Mouse (Mus musculus) myocyte (in vitro differentiated cells): ENCODE results near the gene Ptbp3. TPM values are rescaled to one million over a fixed set of nuclear protein-coding genes. Genes with fewer than 3 reads are reported as not detected.

Experiments
- H3K27me3 ChIP-seq: one replicate; pipeline ENCODE4 v1.6.1; 2011; ENCODE audit not compliant: control insufficient read depth, insufficient read depth, insufficient read length
- H3K36me3 ChIP-seq: one replicate; pipeline ENCODE4 v1.6.1; 2011; ENCODE audit not compliant: control insufficient read depth, insufficient read depth
- H3K4me2 ChIP-seq: one replicate; pipeline ENCODE4 v1.6.1; 2011; ENCODE audit warnings: low read depth, control low read depth
- H3K4me3 ChIP-seq: one replicate; pipeline ENCODE4 v1.5.1; 2011; ENCODE audit warnings: mild to moderate bottlenecking, control low read depth, moderate library complexity
- H3K79me2 ChIP-seq: one replicate; pipeline ENCODE4 v1.6.1; 2011; ENCODE audit not compliant: control insufficient read depth, insufficient read depth
- H3ac ChIP-seq: one replicate; pipeline ENCODE4 v1.6.1; 2011; ENCODE audit not compliant: control insufficient read depth, insufficient read length
- CEBPB ChIP-seq: IDR thresholded peaks from 2 replicates; pipeline ENCODE4 v1.6.1; 2011; ENCODE audit warnings: mild to moderate bottlenecking, moderate library complexity; ENCODE audit not compliant: poor library complexity, insufficient read depth, severe bottlenecking
- E2F4 ChIP-seq: IDR thresholded peaks from one replicate; pipeline ENCODE4 v1.6.1; 2011; ENCODE audit warnings: mild to moderate bottlenecking, control low read depth, moderate library complexity; ENCODE audit not compliant: insufficient read depth
- MAX ChIP-seq: IDR thresholded peaks from one replicate; pipeline ENCODE4 v1.6.1; 2011; ENCODE audit warnings: low read depth, mild to moderate bottlenecking, control low read depth
- MYOD1 ChIP-seq, 3 experiments: IDR thresholded peaks; one replicate each; pipeline ENCODE4 v1.6.1; 2011; ENCODE audit warnings: control low read depth in 2 of 3, low read depth in 2 of 3, mild to moderate bottlenecking in 2 of 3, moderate library complexity in 1 of 3; ENCODE audit not compliant: insufficient read length in 2 of 3, control insufficient read depth in 1 of 3
- MYOG ChIP-seq, 3 experiments: IDR thresholded peaks; one replicate each; pipeline ENCODE4 v1.6.1; 2011; ENCODE audit warnings: control low read depth in 2 of 3, low read depth in 2 of 3, mild to moderate bottlenecking in 2 of 3; ENCODE audit not compliant: insufficient read length in 2 of 3, control insufficient read depth in 1 of 3, insufficient read depth in 1 of 3
- POLR2A ChIP-seq: IDR thresholded peaks from one replicate; pipeline ENCODE4 v1.6.1; 2011; ENCODE audit warnings: low read depth, mild to moderate bottlenecking, control low read depth, moderate library complexity; ENCODE audit not compliant: insufficient read length
- POLR2AphosphoS2 ChIP-seq: IDR thresholded peaks from one replicate; pipeline ENCODE4 v1.6.1; 2011; ENCODE audit warnings: low read depth, control low read depth; ENCODE audit not compliant: insufficient read length
- REST ChIP-seq: IDR thresholded peaks from one replicate; pipeline ENCODE4 v1.6.1; 2011; ENCODE audit warnings: mild to moderate bottlenecking, control low read depth, moderate library complexity; ENCODE audit not compliant: insufficient read depth, insufficient read length
- SRF ChIP-seq: IDR thresholded peaks from one replicate; pipeline ENCODE4 v1.6.1; 2011; ENCODE audit warnings: low read depth; ENCODE audit not compliant: control insufficient read depth, insufficient read length
- TCF12 ChIP-seq: IDR thresholded peaks from one replicate; pipeline ENCODE4 v1.6.1; 2011; ENCODE audit warnings: mild to moderate bottlenecking, control low read depth; ENCODE audit not compliant: poor library complexity, insufficient read depth, severe bottlenecking
- TCF3 ChIP-seq: IDR thresholded peaks from one replicate; pipeline ENCODE4 v1.6.1; 2011; ENCODE audit warnings: low read depth, control low read depth; ENCODE audit not compliant: insufficient read length
- USF1 ChIP-seq: IDR thresholded peaks from one replicate; pipeline ENCODE4 v1.6.1; 2011; ENCODE audit warnings: low read depth, mild to moderate bottlenecking, control low read depth, moderate library complexity
- polyA plus RNA-seq: library from polyadenylated mRNA; unstranded; fragments of >200 nt; fragmentation: generic; extraction: Trizol; gene quantifications from one replicate; pipeline ENCODE4 v1.2.1, GENCODE M21; 2012; ENCODE audit warnings: missing spikeins

Gene Ptbp3
- polyA plus RNA-seq, 1 experiment, result 7.8 TPM

DNA sequence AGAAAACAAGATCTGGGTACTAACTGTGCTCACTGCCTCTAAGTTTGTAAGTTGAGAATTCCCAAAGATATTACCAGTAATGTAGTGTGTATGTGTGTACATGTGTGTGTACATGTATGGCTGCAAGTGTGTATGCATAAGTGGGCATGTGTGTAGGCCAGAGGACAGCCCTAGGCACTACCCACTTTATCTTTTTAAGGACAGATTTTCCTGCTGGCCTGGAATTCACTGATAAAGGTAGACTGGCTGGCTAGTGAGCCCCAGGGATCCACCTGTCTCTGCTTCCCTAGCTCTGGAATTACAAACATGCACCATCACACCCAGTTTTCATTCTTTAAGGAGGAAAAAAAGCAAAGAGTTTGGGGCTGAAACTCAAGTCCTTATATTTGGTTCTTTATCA, 6.0 kb upstream of the Ptbp3 start:
- Histone ChIP-seq H3K79me2 (no peaks in the 10 kb centered on the region), H3K27me3 (no peaks in the 10 kb centered on the region), H3K4me3 (no peak overlapping the region), H3K36me3 (no peaks in the 10 kb centered on the region), H3ac (no peak overlapping the region), H3K4me2 (no peak overlapping the region)
- no peak for TF ChIP-seq MYOG (IDR thresholded peaks at IDR 0.05; ENCODE audit: control insufficient read depth in 1 of 3, insufficient read depth in 1 of 3, insufficient read length in 2 of 3, low read depth in 2 of 3)
- TF ChIP-seq TCF3, result no peak
- TF ChIP-seq E2F4, result no peak
- no peak for TF ChIP-seq MYOD1 (IDR thresholded peaks at IDR 0.05; ENCODE audit: control insufficient read depth in 1 of 3, insufficient read length in 2 of 3, low read depth in 2 of 3)
- TF ChIP-seq SRF, result no peak
- TF ChIP-seq MAX, result no peak
- no peak for TF ChIP-seq POLR2A
- no peak for TF ChIP-seq POLR2AphosphoS2
- TF ChIP-seq TCF12, result no peak
- no peak for TF ChIP-seq REST
- TF ChIP-seq USF1, result no peak
- no peak for TF ChIP-seq CEBPB

GRCm38 (mm10) chr4:59553576-59553975, 4.4 kb upstream of the Ptbp3 start:
- H3K4me3 ChIP-seq, result no peak overlapping the region
- TF ChIP-seq TCF12 (no peak), MAX (no peak)
- H3K27me3 ChIP-seq, result no peaks in the 10 kb centered on the region
- no peak overlapping the region for H3ac ChIP-seq
- H3K4me2 ChIP-seq, result no peak overlapping the region
- H3K79me2 ChIP-seq, result no peaks in the 10 kb centered on the region
- no peaks in the 10 kb centered on the region for H3K36me3 ChIP-seq

DNA sequence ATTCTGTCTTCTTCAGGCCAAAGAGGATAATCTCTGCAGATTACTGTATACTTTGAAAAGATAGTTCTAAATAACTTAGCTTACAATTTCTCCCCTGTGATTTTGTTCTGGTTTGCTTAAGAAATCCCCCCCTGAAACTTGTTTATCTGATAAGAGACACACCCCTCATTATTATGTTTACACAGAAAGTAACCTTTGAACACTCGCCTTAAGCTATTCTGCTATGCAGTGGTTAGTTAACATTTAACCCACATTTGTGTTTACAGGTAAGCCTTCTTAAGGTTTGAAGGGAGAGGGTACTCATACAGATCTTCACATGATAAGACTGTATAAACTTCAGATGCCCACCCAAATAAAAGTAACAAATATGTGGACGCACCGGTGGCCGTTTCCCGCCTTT, 3.7 kb upstream of the Ptbp3 start:
- Histone ChIP-seq H3K27me3 (no peaks in the 10 kb centered on the region), H3K4me3 (no peak overlapping the region), H3ac (no peak overlapping the region), H3K4me2 (no peak overlapping the region), H3K79me2 (peaks cover 7% of the 10 kb centered on the region), H3K36me3 (no peaks in the 10 kb centered on the region)
- no peak for TF ChIP-seq E2F4
- TF ChIP-seq TCF12, result no peak
- no peak for TF ChIP-seq MYOD1 (IDR thresholded peaks at IDR 0.05; ENCODE audit: control insufficient read depth in 1 of 3, insufficient read length in 2 of 3, low read depth in 2 of 3)
- no peak for TF ChIP-seq USF1
- TF ChIP-seq POLR2AphosphoS2, result no peak
- TF ChIP-seq TCF3, result no peak
- no peak for TF ChIP-seq REST
- TF ChIP-seq CEBPB, result no peak
- no peak for TF ChIP-seq SRF
- TF ChIP-seq MAX, result no peak
- no peak for TF ChIP-seq POLR2A

GRCm38 (mm10) chr4:59551901-59552300, 2.7 kb upstream of the Ptbp3 start:
- Histone ChIP-seq H3K27me3 (no peaks in the 10 kb centered on the region), H3K36me3 (no peaks in the 10 kb centered on the region), H3K4me2 (no peak overlapping the region), H3K4me3 (no peak overlapping the region), H3ac (no peak overlapping the region), H3K79me2 (peaks cover 16% of the 10 kb centered on the region)
- TF ChIP-seq POLR2A (no peak), TCF3 (no peak), POLR2AphosphoS2 (no peak)

DNA sequence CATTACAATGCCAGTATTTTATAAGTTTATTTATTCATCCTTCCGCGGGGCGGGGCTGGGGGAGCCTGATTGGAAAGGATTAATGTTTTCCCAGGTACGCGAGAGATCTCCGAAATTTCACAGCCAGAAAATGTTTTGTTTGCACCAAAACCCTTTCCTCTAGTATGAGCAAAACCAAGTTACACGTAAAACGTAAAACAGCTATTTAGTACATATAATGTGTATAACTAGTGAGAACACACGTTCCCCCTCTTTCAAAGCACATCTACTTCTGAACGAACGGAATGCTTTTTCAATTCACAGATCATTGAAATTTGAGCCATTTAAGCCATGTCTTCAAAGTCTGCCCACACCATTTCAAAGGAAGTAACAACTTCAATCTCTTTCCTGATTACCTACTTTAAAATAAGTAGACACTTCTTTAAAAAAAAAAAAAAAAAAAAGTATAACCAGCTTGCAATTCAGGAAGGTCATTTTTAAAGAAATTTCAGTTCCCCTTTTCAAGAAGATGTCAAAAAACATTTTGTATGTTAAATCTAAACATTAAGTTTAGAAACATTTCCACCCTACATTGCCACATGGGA, 905 bp upstream of the Ptbp3 start:
- H3K79me2 ChIP-seq, result peaks cover 35% of the 10 kb centered on the region
- H3K36me3 ChIP-seq, result no peaks in the 10 kb centered on the region
- peak overlapping the region; percentile 88 for H3ac ChIP-seq
- H3K27me3 ChIP-seq, result no peaks in the 10 kb centered on the region
- no peak for TF ChIP-seq REST
- no peak for TF ChIP-seq POLR2AphosphoS2
- no peak for TF ChIP-seq E2F4
- TF ChIP-seq USF1, result no peak
- TF ChIP-seq MAX, result no peak
- no peak for TF ChIP-seq MYOG (IDR thresholded peaks at IDR 0.05; ENCODE audit: control insufficient read depth in 1 of 3, insufficient read depth in 1 of 3, insufficient read length in 2 of 3, low read depth in 2 of 3)
- TF ChIP-seq CEBPB, result no peak
- TF ChIP-seq SRF, result no peak
- no peak for TF ChIP-seq TCF3
- TF ChIP-seq TCF12, result no peak
- TF ChIP-seq POLR2A, result no peak
- TF ChIP-seq MYOD1 (IDR thresholded peaks at IDR 0.05; ENCODE audit: control insufficient read depth in 1 of 3, insufficient read length in 2 of 3, low read depth in 2 of 3), result no peak
- H3K4me3 ChIP-seq, result peak overlapping the region; percentile 64
- peak overlapping the region; percentile 69 for H3K4me2 ChIP-seq
